Comparison of ENCODE assay signal across 19 mouse cellular contexts in genomic region chr5:27679151-27679550, GRCm38 (mm10).
DNase-seq lines count a peak whose midpoint lies in the region; ATAC-seq and TF ChIP-seq lines count a peak whose summit lies in the region.
"Had no signal": no experiment of that assay in that cellular context is flagged by ENCODE, and none has a peak within 500 bp of the region (broad histone marks: within the 10 kb centered on the region; RNA-seq: fewer than 3 reads in every experiment).

No protein-coding gene starts in this region.

- no peaks in the 10 kb centered on the region for H3K4me1 ChIP-seq in heart, embryonic 12.5 days (replicated peaks)
- H3K4me1 ChIP-seq in heart, embryonic 10.5 days, result no peaks in the 10 kb centered on the region
- H3K4me1 ChIP-seq in ES-E14 (ENCODE audit: control insufficient read depth in 2 of 2, insufficient read depth in 2 of 2, low read length in 2 of 2, poor library complexity in 1 of 2), result no peaks in the 10 kb centered on the region
- H3K4me1 ChIP-seq: embryonic facial prominence, embryonic 13.5 days; forebrain, embryonic 12.5 days; hindbrain, embryonic 10.5 days; hindbrain, embryonic 15.5 days had no signal

- no peak for DNase-seq in heart, embryonic 10.5 days (ENCODE audit: low spot score)
- DNase-seq in 3T3-L1 (ENCODE audit: low read depth, low spot score) (peak; percentile 70), ES-E14 (ENCODE audit: low read depth, low spot score) (no peak), adipocyte (ENCODE audit: low spot score) (no peak)
- no peak for DNase-seq in yolk sac, embryonic 10.5 days (ENCODE audit: low spot score)
- DNase-seq: B cell, adult 2 months; cerebellum, adult 18-20 months; cerebellum, adult 9-11 months; cerebellum, postnatal 36 days; gastrocnemius, postnatal 10 days; heart, adult 18-20 months had no signal

- no peak overlapping the region for H3K27ac ChIP-seq in heart, embryonic 12.5 days (ENCODE audit: poor library complexity, severe bottlenecking)
- H3K27ac ChIP-seq in heart, embryonic 10.5 days, result no peak overlapping the region
- H3K27ac ChIP-seq in ES-E14 (ENCODE audit: insufficient read depth, low read depth, low read length, poor library complexity, severe bottlenecking), result no peak overlapping the region
- H3K27ac ChIP-seq: embryonic facial prominence, embryonic 13.5 days; forebrain, embryonic 12.5 days; hindbrain, embryonic 10.5 days; hindbrain, embryonic 15.5 days had no signal

- no peaks in the 10 kb centered on the region for H3K9me3 ChIP-seq in heart, embryonic 12.5 days (replicated peaks)
- H3K9me3 ChIP-seq in heart, embryonic 10.5 days, result no peaks in the 10 kb centered on the region
- no peaks in the 10 kb centered on the region for H3K9me3 ChIP-seq in ES-E14 (ENCODE audit: control insufficient read depth, insufficient read depth, low read depth, low read length)
- H3K9me3 ChIP-seq: embryonic facial prominence, embryonic 13.5 days; forebrain, embryonic 12.5 days; hindbrain, embryonic 10.5 days; hindbrain, embryonic 15.5 days had no signal

- no peaks in the 10 kb centered on the region for H3K36me3 ChIP-seq in heart, embryonic 12.5 days
- no peaks in the 10 kb centered on the region for H3K36me3 ChIP-seq in heart, embryonic 10.5 days
- H3K36me3 ChIP-seq in ES-E14 (ENCODE audit: control insufficient read depth, insufficient read depth, low read length, poor library complexity, severe bottlenecking), result no peaks in the 10 kb centered on the region
- H3K36me3 ChIP-seq: embryonic facial prominence, embryonic 13.5 days; forebrain, embryonic 12.5 days; hindbrain, embryonic 10.5 days had no signal

- in situ Hi-C loops in ES-E14 (cut with MboI; ENCODE audit: low sequenced_read_pairs in 2 of 2, unreplicated experiment in 2 of 2), result no loop called here

- H3K9ac ChIP-seq in heart, embryonic 12.5 days, result no peak overlapping the region
- no peak overlapping the region for H3K9ac ChIP-seq in ES-E14 (ENCODE audit: insufficient read depth, low read depth, low read length, poor library complexity, severe bottlenecking)
- H3K9ac ChIP-seq: embryonic facial prominence, embryonic 13.5 days; forebrain, embryonic 12.5 days; hindbrain, embryonic 15.5 days had no signal

- H3K4me3 ChIP-seq in heart, embryonic 12.5 days, result no peak overlapping the region
- H3K4me3 ChIP-seq in heart, embryonic 10.5 days, result no peak overlapping the region
- no peak overlapping the region for H3K4me3 ChIP-seq in ES-E14 (ENCODE audit: insufficient read depth in 1 of 2, low read depth in 1 of 2, low read length in 2 of 2, poor library complexity in 1 of 2, severe bottlenecking in 1 of 2)
- H3K4me3 ChIP-seq: embryonic facial prominence, embryonic 13.5 days; forebrain, embryonic 12.5 days; hindbrain, embryonic 10.5 days; hindbrain, embryonic 15.5 days had no signal

- 0 out of 2 replicates have a peak, but pooled peaks have one; percentile 27 for ATAC-seq in heart, embryonic 12.5 days (ENCODE audit: insufficient number of reproducible peaks, low FRiP score)
- ATAC-seq: forebrain, embryonic 16.5 days; intestine, embryonic 16.5 days had no signal

- H3K4me2 ChIP-seq in heart, embryonic 12.5 days, result no peak overlapping the region
- H3K4me2 ChIP-seq: embryonic facial prominence, embryonic 13.5 days; forebrain, embryonic 12.5 days; heart, embryonic 11.5 days; hindbrain, embryonic 15.5 days had no signal

- H3K27me3 ChIP-seq in heart, embryonic 12.5 days (replicated peaks), result 0 out of 2 replicates have a peak, but pooled peaks cover 4% of the 10 kb centered on the region
- no peaks in the 10 kb centered on the region for H3K27me3 ChIP-seq in heart, embryonic 10.5 days (ENCODE audit: insufficient read depth, poor library complexity, severe bottlenecking)
- H3K27me3 ChIP-seq: embryonic facial prominence, embryonic 13.5 days; forebrain, embryonic 12.5 days; hindbrain, embryonic 15.5 days had no signal

- 82% methylated on average over 1 of the region's 1 CpGs for WGBS in heart, embryonic 12.5 days
- WGBS in heart, embryonic 10.5 days, result 86% methylated on average over 1 of the region's 1 CpGs

TF ChIP-seq in ES-E14, 5 proteins besides CTCF, POLR2A, EP300 and RAD21:
- TF ChIP-seq CHD2 (IDR thresholded peaks at IDR 0.05; ENCODE audit: low read depth, low read length), result no peak
- TF ChIP-seq MAFK (IDR thresholded peaks at IDR 0.05; ENCODE audit: insufficient read depth, low read depth, low read length), result peak; percentile 61; the same call in 1 of the 2 replicates
